Mouse (Mus musculus) hindbrain, postnatal 0 days (tissue): ENCODE measurements at regions not wholly inside any gene's neighbourhood (a gene's known extent, or its start where the extent isn't known, plus 50 kb on each side); places are given as distances from the start of the nearest gene placed in this dataset.

ENCODE experiments used
- ATAC-seq: fragments of 200-750 bp; cut with Nextera tagmentation; 2 replicates; pipeline ENCODE4 v1.8.0; 2017; ENCODE audit warnings: mild to moderate bottlenecking, moderate TSS enrichment, moderate library complexity
- DNase-seq: peaks from one replicate; pipeline ENCODE4 v3.0.0-alpha.2; 2015; ENCODE audit warnings: low spot score
- H3K27ac ChIP-seq: fragments of 300-500 bp; sonication (generic); 2 replicates; pipeline ENCODE4 v1.5.1; 2014; ENCODE audit warnings: mild to moderate bottlenecking
- H3K27me3 ChIP-seq: fragments of 300-500 bp; sonication (generic); 2 replicates; pipeline ENCODE4 v1.6.1; 2014; ENCODE audit warnings: low read length, mixed read lengths; ENCODE audit not compliant: insufficient read depth
- H3K36me3 ChIP-seq: fragments of 300-500 bp; sonication (generic); 2 replicates; pipeline ENCODE4 v1.6.1; 2014; ENCODE audit warnings: low read length, mixed read lengths; ENCODE audit not compliant: insufficient read depth
- H3K4me1 ChIP-seq: fragments of 300-500 bp; sonication (generic); 2 replicates; pipeline ENCODE4 v1.6.1; 2014; ENCODE audit warnings: antibody characterized with exemption, low read length, mixed read lengths; ENCODE audit not compliant: insufficient read depth
- H3K4me2 ChIP-seq: fragments of 300-500 bp; sonication (generic); 2 replicates; pipeline ENCODE4 v1.6.1; 2014; ENCODE audit warnings: low read depth, mild to moderate bottlenecking, low read length, moderate library complexity, mixed read lengths
- H3K4me3 ChIP-seq: fragments of 300-500 bp; sonication (generic); 2 replicates; pipeline ENCODE4 v1.5.1; 2014; ENCODE audit warnings: low read length
- H3K9ac ChIP-seq: fragments of 300-500 bp; sonication (generic); replicated peaks from 2 replicates; pipeline ENCODE4 v1.6.1; 2014; ENCODE audit warnings: mild to moderate bottlenecking, low read length, moderate library complexity, mixed read lengths
- H3K9me3 ChIP-seq: fragments of 300-500 bp; sonication (generic); 2 replicates; pipeline ENCODE4 v1.6.1; 2016; ENCODE audit warnings: low read length, mixed read lengths
- CTCF ChIP-seq: IDR thresholded peaks from 2 replicates; pipeline ENCODE4 v1.5.1; 2016; ENCODE audit warnings: antibody characterized with exemption, control low read depth, low read depth
- WGBS: fragments of 180-500 bp; shearing (Covaris S2); extraction: QIAGEN DNeasy Blood & Tissue Kit; methylation state at CpG from one replicate; pipeline ENCODE4 v1.1.7; 2014; 5-methylcytosine and 5-hydroxymethylcytosine counted together

DNA sequence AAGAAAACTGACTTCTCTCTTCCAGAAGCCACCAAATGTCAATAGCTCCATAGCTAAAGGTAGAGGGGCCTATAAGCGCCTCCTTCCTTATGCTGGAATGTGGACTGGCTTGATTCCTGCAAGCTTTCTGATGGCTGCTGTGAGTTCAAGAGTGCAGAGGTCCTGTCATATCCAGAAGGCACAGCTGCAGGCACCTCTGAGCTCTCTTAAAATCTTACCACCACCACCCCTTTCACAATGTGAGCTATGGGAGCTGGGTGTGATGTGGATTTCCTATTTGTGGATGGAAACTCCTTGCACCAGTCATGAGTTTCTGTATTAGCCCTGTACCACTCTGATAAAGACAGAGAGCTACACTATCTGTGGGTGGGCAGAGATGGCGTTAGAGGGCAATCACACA, 161.2 kb upstream of the Sox2 start:
- WGBS: 90% methylated on average over 2 of the region's 2 CpGs
- no peak overlapping the region for H3K4me2 ChIP-seq

DNA sequence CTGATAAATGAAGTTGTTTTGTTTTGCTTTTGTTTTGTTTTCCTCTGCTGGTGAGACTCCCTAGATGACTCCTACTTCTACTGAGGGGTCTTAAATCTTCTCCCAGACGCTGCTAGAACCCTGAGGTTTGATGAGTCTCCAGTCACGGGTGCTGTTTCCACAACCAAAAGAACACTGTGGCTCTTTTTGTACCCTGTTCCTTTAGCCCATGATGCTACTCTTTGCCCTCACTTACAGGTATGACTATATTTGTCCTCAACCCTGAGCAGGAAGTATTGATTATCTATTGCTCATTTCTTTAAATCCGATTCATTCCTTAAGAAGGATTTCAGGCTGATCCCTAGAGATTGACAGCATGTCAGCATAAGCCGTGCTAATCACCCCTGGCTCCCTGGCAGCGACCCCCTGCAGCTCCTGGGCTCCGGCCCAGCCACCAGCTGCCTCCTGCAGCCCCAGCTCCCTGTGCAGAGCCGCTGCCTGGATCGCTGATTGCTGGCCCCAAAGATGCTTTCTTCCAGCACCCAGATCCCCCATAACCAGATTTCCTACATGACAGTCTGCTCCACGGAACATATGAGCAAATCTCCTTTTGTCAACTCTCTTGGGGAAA, 163.7 kb upstream of the Sox2 start:
- 15% methylated on average over 9 of the region's 9 CpGs for WGBS

More for the DNA sequence above, 161.2 kb upstream of the Sox2 start:
- Histone ChIP-seq H3K4me1 (no peaks in the 10 kb centered on the region), H3K9me3 (no peaks in the 10 kb centered on the region), H3K27me3 (no peaks in the 10 kb centered on the region), H3K27ac (no peak overlapping the region), H3K36me3 (no peaks in the 10 kb centered on the region), H3K9ac (no peak overlapping the region), H3K4me3 (no peak overlapping the region)
- no peak for TF ChIP-seq CTCF
- ATAC-seq (no peak), DNase-seq (no peak)

DNA sequence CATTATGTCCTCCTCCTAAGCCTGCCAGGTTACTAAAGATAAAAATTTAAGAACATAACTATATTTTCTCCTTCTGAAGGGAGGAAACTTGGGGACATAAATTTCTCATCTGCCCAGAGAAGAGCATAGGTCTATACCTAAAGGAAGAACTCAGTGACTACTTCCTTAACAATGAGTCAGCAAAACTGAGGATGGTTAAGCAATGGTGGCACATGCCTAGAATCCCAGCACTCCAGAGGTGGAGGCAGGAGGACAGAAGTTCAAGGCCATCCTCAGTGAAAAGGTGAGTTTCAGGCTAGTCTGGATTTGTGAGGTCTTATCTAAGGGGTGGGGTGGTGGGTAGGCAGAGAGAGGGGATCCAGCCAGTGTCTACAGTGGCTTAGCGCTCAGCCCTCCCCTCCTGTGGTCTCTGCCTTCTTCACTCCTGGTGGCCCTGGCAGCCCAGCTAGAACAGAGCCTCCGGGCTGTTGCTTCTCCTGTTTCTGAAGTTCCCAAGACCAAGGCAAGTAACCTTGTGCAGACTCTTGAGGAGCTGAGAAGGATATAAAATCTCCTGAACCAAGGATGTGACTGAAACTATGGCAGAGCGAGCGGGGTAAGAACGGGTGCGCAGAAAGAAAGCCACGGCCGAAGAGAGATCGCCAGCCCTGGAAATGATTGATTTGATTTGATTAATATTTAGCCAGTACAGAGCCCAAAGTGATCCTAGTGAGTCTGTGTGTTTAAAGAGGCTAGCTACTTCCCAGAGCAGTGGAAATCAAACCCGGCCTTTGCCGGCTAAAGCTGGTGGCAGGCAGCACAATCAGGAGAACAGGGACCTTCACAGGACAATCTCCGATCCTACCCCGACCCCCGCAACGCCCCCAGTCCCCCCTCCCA, 164.6 kb upstream of the Sox2 start:
- no peaks in the 10 kb centered on the region for H3K4me1 ChIP-seq
- H3K9ac ChIP-seq: no peak overlapping the region
- WGBS: 44% methylated on average over 15 of the region's 15 CpGs
- H3K4me3 ChIP-seq: no peak overlapping the region
- no peaks in the 10 kb centered on the region for H3K9me3 ChIP-seq
- no peaks in the 10 kb centered on the region for H3K36me3 ChIP-seq
- no peak overlapping the region for H3K4me2 ChIP-seq
- DNase-seq (no peak), ATAC-seq (no peak)
- TF ChIP-seq CTCF: no peak
- H3K27me3 ChIP-seq: no peaks in the 10 kb centered on the region
- H3K27ac ChIP-seq: no peak overlapping the region

More for the DNA sequence above, 163.7 kb upstream of the Sox2 start:
- H3K4me3 ChIP-seq: no peak overlapping the region
- ATAC-seq (no peak), DNase-seq (peak; percentile 43)
- no peaks in the 10 kb centered on the region for H3K9me3 ChIP-seq
- no peaks in the 10 kb centered on the region for H3K4me1 ChIP-seq
- H3K27ac ChIP-seq: no peak overlapping the region
- H3K27me3 ChIP-seq: no peaks in the 10 kb centered on the region
- H3K9ac ChIP-seq: no peak overlapping the region
- H3K4me2 ChIP-seq: no peak overlapping the region
- TF ChIP-seq CTCF: no peak
- H3K36me3 ChIP-seq: no peaks in the 10 kb centered on the region

DNA sequence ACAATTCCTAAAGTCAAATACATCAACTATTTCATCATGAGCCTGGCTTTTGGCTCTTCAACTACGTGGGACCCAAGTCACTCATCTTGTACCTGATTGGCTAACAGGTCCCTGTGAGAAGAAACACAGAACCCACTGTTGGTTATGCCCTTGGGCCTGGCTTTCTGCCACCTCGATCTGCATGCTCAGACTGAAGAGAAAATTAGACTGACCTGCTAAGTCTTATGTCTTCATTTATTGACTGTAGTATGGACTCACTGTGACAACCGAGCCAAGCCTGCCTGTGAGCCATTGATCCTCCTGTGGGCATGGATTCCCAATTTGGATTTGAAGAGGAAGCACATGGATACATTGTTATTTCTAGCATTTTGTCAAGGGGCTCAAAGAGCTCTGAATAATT, 166.3 kb upstream of the Sox2 start:
- Histone ChIP-seq H3K4me2 (no peak overlapping the region), H3K4me3 (no peak overlapping the region), H3K27ac (no peak overlapping the region), H3K27me3 (no peaks in the 10 kb centered on the region), H3K4me1 (no peaks in the 10 kb centered on the region), H3K36me3 (no peaks in the 10 kb centered on the region), H3K9me3 (no peaks in the 10 kb centered on the region), H3K9ac (no peak overlapping the region)
- peak; percentile 22; the same call in 1 of the 2 replicates for ATAC-seq
- no peak for DNase-seq
- no peak for TF ChIP-seq CTCF
- WGBS: 50% methylated on average over 3 of the region's 3 CpGs

DNA sequence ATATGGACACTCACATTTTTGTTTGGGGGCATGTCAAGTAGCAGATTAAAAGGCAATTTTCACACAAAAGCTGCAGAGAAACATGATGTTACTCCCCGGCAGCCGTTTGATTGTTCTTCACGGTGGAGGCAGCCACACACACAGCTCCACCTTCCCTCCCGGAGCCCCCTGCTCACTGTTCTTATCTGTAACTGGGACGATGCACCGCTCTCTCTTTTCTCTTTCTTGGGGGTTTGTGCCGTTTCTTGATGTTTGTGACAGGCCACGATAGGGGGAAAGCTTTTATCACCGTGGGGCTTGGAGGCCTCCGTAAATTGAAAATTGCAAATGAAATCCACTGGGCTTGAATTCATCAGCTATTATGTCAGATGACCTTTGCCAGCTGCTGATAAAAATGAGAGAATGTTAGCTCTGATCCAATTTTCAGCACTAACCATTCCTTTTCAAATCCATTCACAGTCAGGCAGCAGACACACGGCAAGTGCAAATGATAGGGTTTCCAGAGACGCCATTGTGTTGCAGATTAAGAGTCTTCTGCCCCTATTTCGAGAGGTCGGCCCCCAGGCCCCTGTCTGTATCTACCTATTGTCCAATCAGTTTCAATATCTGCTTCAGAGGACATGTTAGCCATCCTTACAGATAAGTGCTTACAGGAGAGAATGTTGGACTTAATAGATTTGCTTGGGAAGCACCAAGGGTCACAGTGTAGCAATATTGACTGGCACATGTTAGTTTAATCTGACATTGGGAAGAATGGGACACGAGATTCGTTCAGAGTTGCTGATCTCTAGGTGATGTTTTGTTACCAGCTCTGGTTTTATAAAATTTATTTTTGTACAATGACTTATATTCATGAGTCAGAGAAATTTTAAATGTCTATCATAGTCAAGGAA, 168.1 kb upstream of the Sox2 start:
- H3K4me2 ChIP-seq: no peak overlapping the region
- no peak for DNase-seq
- H3K27ac ChIP-seq: no peak overlapping the region

DNA sequence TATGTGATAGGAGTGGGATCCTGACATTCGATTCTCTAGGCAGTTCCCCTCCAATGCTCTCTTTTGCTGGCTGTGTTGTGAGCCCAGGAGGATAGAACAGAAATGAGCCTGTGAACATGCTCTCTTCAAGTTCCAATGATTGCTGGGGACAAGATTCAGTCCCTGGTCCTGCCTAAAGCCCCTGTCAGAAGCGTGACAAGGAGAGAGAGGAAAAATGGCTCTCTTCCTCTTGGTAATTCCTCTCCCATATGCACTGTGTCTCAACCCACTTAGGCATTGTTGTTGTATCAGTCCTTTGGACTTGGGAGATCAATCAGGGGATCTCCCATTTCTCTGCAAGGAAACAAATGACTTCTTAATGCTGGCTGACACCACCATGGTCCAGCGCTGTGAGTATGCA, 168.9 kb upstream of the Sox2 start:
- Histone ChIP-seq H3K9ac (no peak overlapping the region), H3K36me3 (no peaks in the 10 kb centered on the region), H3K4me3 (no peak overlapping the region), H3K27me3 (no peaks in the 10 kb centered on the region), H3K4me1 (no peaks in the 10 kb centered on the region), H3K9me3 (no peaks in the 10 kb centered on the region), H3K4me2 (no peak overlapping the region), H3K27ac (no peak overlapping the region)
- 50% methylated on average over 3 of the region's 3 CpGs for WGBS
- no peak for DNase-seq
- no peak for TF ChIP-seq CTCF
- no peak for ATAC-seq

More for the DNA sequence above, 168.1 kb upstream of the Sox2 start:
- 29% methylated on average over 16 of the region's 16 CpGs for WGBS
- H3K9ac ChIP-seq: no peak overlapping the region
- no peak overlapping the region for H3K4me3 ChIP-seq
- H3K4me1 ChIP-seq: no peaks in the 10 kb centered on the region
- no peak for ATAC-seq
- no peaks in the 10 kb centered on the region for H3K9me3 ChIP-seq
- H3K27me3 ChIP-seq: no peaks in the 10 kb centered on the region
- TF ChIP-seq CTCF: no peak
- H3K36me3 ChIP-seq: no peaks in the 10 kb centered on the region
